Mouse (Mus musculus): Measurements from ENCODE around the gene Osgep.
A peak's percentile ranks its signal among the peaks of the same experiment; 100 is the strongest.
"Not testable (repeated sequence)": the region's sequence is repeated elsewhere in the genome, so short reads cannot be mapped to it uniquely, and the experiment has no call there.

Gene Osgep

GRCm38 (mm10) chr14:50924281-50925064 lies at the start of gene Osgep, which contains the start of gene Apex1:
Osgep (minus strand) TSS chr14:50924893.
Apex1 (plus strand) TSS chr14:50924968.
- peak; percentile 96 to 97 for DNase-seq (ENCODE audit: low spot score in 2 of 2)

- DNase-seq (ENCODE audit: low spot score in 2 of 2), result no peak
These were observed 49.0 kb upstream of the Osgep start for GRCm38 (mm10) chr14:50973700-50974099.

GRCm38 (mm10) chr14:50973054-50973453 lies 48.4 kb upstream of the Osgep start:
- DNase-seq (ENCODE audit: low spot score in 2 of 2), result not testable (repeated sequence)

- no peak for DNase-seq (ENCODE audit: low spot score in 2 of 2)
These were observed 46.1 kb upstream of the Osgep start for GRCm38 (mm10) chr14:50970822-50971221.

- DNase-seq (ENCODE audit: low spot score in 2 of 2), result peak; percentile 34 to 51
These were observed 45.2 kb upstream of the Osgep start for GRCm38 (mm10) chr14:50969558-50970544.

GRCm38 (mm10) chr14:50969041-50969440 lies 44.3 kb upstream of the Osgep start:
- no peak for DNase-seq (ENCODE audit: low spot score in 2 of 2)

- no peak for DNase-seq (ENCODE audit: low spot score in 2 of 2)
These were observed 43.7 kb upstream of the Osgep start for GRCm38 (mm10) chr14:50968216-50968980.

GRCm38 (mm10) chr14:50958289-50958995 lies 33.7 kb upstream of the Osgep start:
- not testable (repeated sequence) for DNase-seq (ENCODE audit: low spot score in 2 of 2)

- DNase-seq (ENCODE audit: low spot score in 2 of 2), result not testable (repeated sequence)
These were observed 32.5 kb upstream of the Osgep start for GRCm38 (mm10) chr14:50957146-50957545.

- DNase-seq (ENCODE audit: low spot score in 2 of 2), result not testable (repeated sequence)
These were observed 32.0 kb upstream of the Osgep start for GRCm38 (mm10) chr14:50956724-50957123.

- DNase-seq (ENCODE audit: low spot score in 2 of 2), result peak; percentile 59 to 69
These were observed 31.3 kb upstream of the Osgep start, which contains the start of gene Pnp2 for GRCm38 (mm10) chr14:50955942-50956508. Pnp2 (plus strand) TSS chr14:50955992.

- DNase-seq (ENCODE audit: low spot score in 2 of 2), result peak in 1 of 2 experiments; percentile 38
These were observed 30.8 kb upstream of the Osgep start for GRCm38 (mm10) chr14:50955487-50955886.

GRCm38 (mm10) chr14:50945526-50945925 lies 20.8 kb upstream of the Osgep start:
- not testable (repeated sequence) for DNase-seq (ENCODE audit: low spot score in 2 of 2)

GRCm38 (mm10) chr14:50945081-50945480 lies 20.4 kb upstream of the Osgep start:
- not testable (repeated sequence) for DNase-seq (ENCODE audit: low spot score in 2 of 2)

- not testable (repeated sequence) for DNase-seq (ENCODE audit: low spot score in 2 of 2)
These were observed 20.0 kb upstream of the Osgep start for GRCm38 (mm10) chr14:50944668-50945033.

- DNase-seq (ENCODE audit: low spot score in 2 of 2), result peak; percentile 97 to 98
These were observed 19.4 kb upstream of the Osgep start, which contains the start of gene Gm49342 for GRCm38 (mm10) chr14:50943932-50944667. Gm49342 (plus strand) TSS chr14:50944517.

GRCm38 (mm10) chr14:50938940-50939339 lies 14.2 kb upstream of the Osgep start:
- DNase-seq (ENCODE audit: low spot score in 2 of 2), result no peak

- no peak for DNase-seq (ENCODE audit: low spot score in 2 of 2)
These were observed 13.6 kb upstream of the Osgep start for GRCm38 (mm10) chr14:50938119-50938908.

GRCm38 (mm10) chr14:50936649-50937048 lies 12.0 kb upstream of the Osgep start:
- no peak for DNase-seq (ENCODE audit: low spot score in 2 of 2)
